Mouse (Mus musculus): ENCODE data around the gene Tcaf3. TPM values are rescaled to one million over a fixed set of nuclear protein-coding genes. Genes with fewer than 3 reads are reported as not detected.

The Tcaf3 gene
- polyA plus RNA-seq, 1 experiment: not detected

DNA sequence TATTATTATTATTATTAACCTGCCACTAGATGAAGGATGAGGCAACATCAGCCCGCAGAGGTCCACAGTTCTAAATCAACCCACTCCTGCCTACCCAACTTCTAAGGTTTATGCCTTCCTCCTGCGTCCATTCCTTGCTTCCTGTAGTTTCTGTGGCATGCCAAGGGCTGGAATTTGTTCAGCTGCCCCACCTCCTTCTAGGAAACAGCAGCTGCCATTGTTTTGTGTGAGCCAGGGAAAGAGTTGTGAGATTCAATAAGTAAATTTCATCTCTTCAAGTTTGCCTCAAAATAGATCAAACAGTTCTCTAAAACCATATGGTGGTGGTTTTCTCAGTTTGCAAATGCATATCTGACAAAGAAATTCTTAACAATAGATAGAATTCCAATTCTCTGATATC, 29.3 kb downstream of the Tcaf3 start:
- Histone ChIP-seq H3K4me3 (ENCODE audit: extremely low read depth, insufficient read depth, insufficient read length) (no peak overlapping the region), H3K36me3 (ENCODE audit: control insufficient read depth, insufficient read depth, low read length) (no peaks in the 10 kb centered on the region), H3K27me3 (ENCODE audit: control insufficient read depth, insufficient read depth, low read length) (no peaks in the 10 kb centered on the region), H3K4me1 (ENCODE audit: control insufficient read depth, insufficient read depth, insufficient read length) (no peaks in the 10 kb centered on the region), H3K27ac (ENCODE audit: insufficient read depth, low read length) (no peak overlapping the region)
- no peak for DNase-seq (ENCODE audit: low read depth in 1 of 2, low spot score in 2 of 2)
- WGBS: 59% methylated on average over 2 of the region's 2 CpGs
- TF ChIP-seq POLR2A (IDR thresholded peaks at IDR 0.05; ENCODE audit: low read depth, low read length) (no peak), CTCF (IDR thresholded peaks at IDR 0.05; ENCODE audit: extremely low read depth, insufficient read depth, insufficient read length, insufficient replicate concordance) (no peak)

DNA sequence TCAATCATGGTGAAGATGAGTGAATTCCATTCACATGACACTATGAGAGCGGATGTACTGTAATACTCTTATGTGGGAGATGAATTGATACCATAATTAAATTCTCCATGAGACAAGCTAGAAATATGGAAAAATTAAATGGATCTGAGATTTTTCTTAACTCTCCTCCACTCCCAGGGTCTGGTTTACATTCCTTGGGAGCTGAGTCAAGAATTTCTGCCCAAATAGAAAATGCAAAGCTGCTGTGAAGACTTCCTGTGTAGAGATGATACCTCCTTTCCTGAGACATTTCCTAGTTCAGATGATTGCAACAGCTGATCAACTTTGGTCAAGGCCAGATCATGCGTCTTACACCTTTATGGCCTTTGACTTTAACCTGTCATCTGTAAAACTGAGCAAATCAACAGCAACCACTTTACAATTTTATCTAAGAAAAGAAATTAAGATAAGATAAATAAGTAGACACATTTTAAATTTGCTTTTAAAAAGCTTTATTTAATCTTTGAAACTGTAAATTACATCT, 31.4 kb downstream of the Tcaf3 start:
- Histone ChIP-seq H3K36me3 (ENCODE audit: control insufficient read depth, insufficient read depth, low read length) (no peaks in the 10 kb centered on the region), H3K4me3 (ENCODE audit: extremely low read depth, insufficient read depth, insufficient read length) (no peak overlapping the region), H3K4me1 (ENCODE audit: control insufficient read depth, insufficient read depth, insufficient read length) (no peaks in the 10 kb centered on the region), H3K27me3 (ENCODE audit: control insufficient read depth, insufficient read depth, low read length) (no peaks in the 10 kb centered on the region), H3K27ac (ENCODE audit: insufficient read depth, low read length) (no peak overlapping the region)
- 87% methylated on average over 2 of the region's 2 CpGs for WGBS
- no peak for TF ChIP-seq CTCF (IDR thresholded peaks at IDR 0.05; ENCODE audit: extremely low read depth, insufficient read depth, insufficient read length, insufficient replicate concordance)
- no peak for TF ChIP-seq POLR2A (IDR thresholded peaks at IDR 0.05; ENCODE audit: low read depth, low read length)
- no peak for DNase-seq (ENCODE audit: low read depth in 1 of 2, low spot score in 2 of 2)

DNA sequence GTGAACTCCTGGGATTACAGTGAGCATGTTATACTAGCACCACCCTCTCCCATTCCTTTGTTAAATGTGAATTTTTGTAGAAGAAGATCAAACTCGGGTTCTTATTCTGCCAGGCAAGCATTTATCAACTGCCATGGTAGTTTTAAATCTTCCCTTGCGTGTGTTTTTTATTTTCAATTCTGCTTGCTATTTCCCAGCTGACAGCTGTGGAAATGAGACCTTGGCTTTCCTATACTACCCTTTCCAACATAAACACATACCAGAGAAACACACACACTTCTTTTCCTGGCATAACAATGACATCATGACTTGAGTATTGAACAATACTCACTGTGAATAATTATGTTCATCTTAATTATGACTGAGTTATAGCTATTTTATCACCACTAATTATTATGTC, 35.2 kb downstream of the Tcaf3 start:
- Histone ChIP-seq H3K4me1 (ENCODE audit: control insufficient read depth, insufficient read depth, insufficient read length) (no peaks in the 10 kb centered on the region), H3K27me3 (ENCODE audit: control insufficient read depth, insufficient read depth, low read length) (no peaks in the 10 kb centered on the region), H3K27ac (ENCODE audit: insufficient read depth, low read length) (no peak overlapping the region), H3K4me3 (ENCODE audit: extremely low read depth, insufficient read depth, insufficient read length) (no peak overlapping the region), H3K36me3 (ENCODE audit: control insufficient read depth, insufficient read depth, low read length) (no peaks in the 10 kb centered on the region)
- no peak for DNase-seq (ENCODE audit: low read depth in 1 of 2, low spot score in 2 of 2)
- no peak for TF ChIP-seq CTCF (IDR thresholded peaks at IDR 0.05; ENCODE audit: extremely low read depth, insufficient read depth, insufficient read length, insufficient replicate concordance)
- 73% methylated on average over 2 of the region's 2 CpGs for WGBS

DNA sequence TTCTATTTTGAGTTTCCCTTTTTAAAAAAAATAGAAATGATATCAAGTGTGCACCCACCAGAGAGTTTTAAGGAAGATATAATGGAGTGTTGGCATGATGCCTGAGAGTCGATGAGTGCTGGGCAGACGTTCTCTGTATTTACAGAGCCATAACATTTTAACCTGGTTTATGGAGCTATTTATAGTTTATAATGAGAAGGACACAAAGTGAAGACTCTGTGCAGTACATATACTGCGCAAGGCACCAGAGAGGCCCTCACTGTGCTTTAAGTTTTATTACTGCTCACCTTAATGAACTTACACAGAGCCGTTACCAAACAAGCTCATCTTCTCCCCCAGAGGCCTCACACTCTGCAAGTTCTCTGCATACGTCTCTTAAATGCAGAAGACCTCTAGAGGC, 36.6 kb downstream of the Tcaf3 start:
- no peaks in the 10 kb centered on the region for H3K4me1 ChIP-seq (ENCODE audit: control insufficient read depth, insufficient read depth, insufficient read length)
- DNase-seq (ENCODE audit: low read depth in 1 of 2, low spot score in 2 of 2): no peak
- TF ChIP-seq CTCF (IDR thresholded peaks at IDR 0.05; ENCODE audit: extremely low read depth, insufficient read depth, insufficient read length, insufficient replicate concordance): no peak
- TF ChIP-seq POLR2A (IDR thresholded peaks at IDR 0.05; ENCODE audit: low read depth, low read length): no peak
- H3K36me3 ChIP-seq (ENCODE audit: control insufficient read depth, insufficient read depth, low read length): no peaks in the 10 kb centered on the region
- no peak overlapping the region for H3K27ac ChIP-seq (ENCODE audit: insufficient read depth, low read length)
- no peak overlapping the region for H3K4me3 ChIP-seq (ENCODE audit: extremely low read depth, insufficient read depth, insufficient read length)
- 83% methylated on average over 5 of the region's 5 CpGs for WGBS
- H3K27me3 ChIP-seq (ENCODE audit: control insufficient read depth, insufficient read depth, low read length): no peaks in the 10 kb centered on the region

DNA sequence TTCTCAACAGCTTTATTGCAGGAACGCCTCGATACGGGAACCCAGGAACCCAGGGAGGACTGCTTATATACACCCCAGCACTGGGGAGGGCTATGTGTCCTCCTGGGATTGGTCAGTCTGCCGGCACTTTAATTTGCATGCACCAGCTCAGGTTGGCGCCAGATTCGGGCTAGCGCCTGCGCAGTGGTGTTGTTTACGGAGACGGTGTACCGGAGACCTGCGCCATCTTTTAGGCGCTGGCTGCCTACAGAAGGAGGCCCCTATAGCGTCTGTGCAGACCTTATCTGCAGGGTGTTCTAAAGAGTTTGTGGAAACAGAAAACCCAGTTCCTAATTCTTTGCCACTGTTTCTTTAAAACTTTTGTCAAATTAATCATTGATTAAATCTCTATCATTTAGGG, 38.9 kb downstream of the Tcaf3 start:
- WGBS: 96% methylated on average over 14 of the region's 14 CpGs
- no peak for TF ChIP-seq CTCF (IDR thresholded peaks at IDR 0.05; ENCODE audit: extremely low read depth, insufficient read depth, insufficient read length, insufficient replicate concordance)
- TF ChIP-seq POLR2A (IDR thresholded peaks at IDR 0.05; ENCODE audit: low read depth, low read length): no peak
- Histone ChIP-seq H3K27ac (ENCODE audit: insufficient read depth, low read length) (no peak overlapping the region), H3K27me3 (ENCODE audit: control insufficient read depth, insufficient read depth, low read length) (no peaks in the 10 kb centered on the region), H3K4me1 (ENCODE audit: control insufficient read depth, insufficient read depth, insufficient read length) (no peaks in the 10 kb centered on the region), H3K4me3 (ENCODE audit: extremely low read depth, insufficient read depth, insufficient read length) (no peak overlapping the region), H3K36me3 (ENCODE audit: control insufficient read depth, insufficient read depth, low read length) (no peaks in the 10 kb centered on the region)
- no peak for DNase-seq (ENCODE audit: low read depth in 1 of 2, low spot score in 2 of 2)

DNA sequence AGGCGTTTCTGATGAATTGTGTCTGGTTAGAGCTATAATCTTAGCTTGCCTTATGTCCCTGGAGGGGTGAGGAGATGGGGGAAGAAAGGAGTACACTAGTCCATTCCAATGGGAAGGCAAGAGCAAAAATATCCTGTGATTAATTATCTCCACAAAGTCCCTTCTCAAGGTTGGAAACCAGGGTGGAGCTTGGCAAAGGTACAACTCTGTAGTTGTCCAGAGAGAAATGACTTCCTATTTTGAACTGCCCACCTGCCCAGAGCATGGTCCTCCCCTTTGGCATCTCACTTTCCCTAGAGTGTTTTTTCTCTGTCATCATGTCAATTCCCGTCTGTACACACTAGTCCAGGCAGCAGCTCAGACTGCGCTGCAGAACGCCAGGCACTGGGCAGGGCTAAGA, 50.0 kb downstream of the Tcaf3 start, which contains the start of gene Olfr455:
Gene Olfr455, minus strand, starts transcription at position 127 of the 400 bp plus-strand sequence.
- H3K27me3 ChIP-seq (ENCODE audit: control insufficient read depth, insufficient read depth, low read length): no peaks in the 10 kb centered on the region
- no peak within 1 kb of the TSS for H3K27ac ChIP-seq (ENCODE audit: insufficient read depth, low read length)
- no peaks in the 10 kb centered on the region for H3K4me1 ChIP-seq (ENCODE audit: control insufficient read depth, insufficient read depth, insufficient read length)
- no peaks in the 10 kb centered on the region for H3K36me3 ChIP-seq (ENCODE audit: control insufficient read depth, insufficient read depth, low read length)
- DNase-seq (ENCODE audit: low read depth in 1 of 2, low spot score in 2 of 2): no peak
- no peak within 1 kb of the TSS for H3K4me3 ChIP-seq (ENCODE audit: extremely low read depth, insufficient read depth, insufficient read length)
- TF ChIP-seq CTCF (IDR thresholded peaks at IDR 0.05; ENCODE audit: extremely low read depth, insufficient read depth, insufficient read length, insufficient replicate concordance) (no peak), POLR2A (IDR thresholded peaks at IDR 0.05; ENCODE audit: low read depth, low read length) (no peak)
- 83% methylated on average over 4 of the region's 4 CpGs for WGBS

DNA sequence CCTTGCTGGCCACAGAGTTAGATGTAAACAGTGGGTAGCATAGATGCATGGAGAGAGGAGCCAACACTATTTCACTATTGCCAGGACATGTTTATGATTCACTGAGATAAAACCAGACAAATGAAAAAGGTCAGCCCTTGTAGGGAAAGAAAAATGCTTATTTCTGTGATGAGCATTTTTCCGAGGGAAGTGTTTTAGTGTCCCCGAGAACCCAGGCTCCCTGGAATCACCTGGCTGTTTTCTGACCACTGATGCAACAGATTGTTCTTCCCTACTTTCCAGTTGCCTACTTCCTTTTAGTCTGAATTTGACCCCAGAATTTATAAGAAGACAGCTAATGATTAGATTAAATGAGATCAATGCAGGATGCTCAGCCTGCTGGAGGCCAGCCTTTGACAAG, 51.3 kb downstream of the Tcaf3 start:
- no peak for DNase-seq (ENCODE audit: low read depth in 1 of 2, low spot score in 2 of 2)
- H3K27ac ChIP-seq (ENCODE audit: insufficient read depth, low read length): no peak overlapping the region
- no peak overlapping the region for H3K4me3 ChIP-seq (ENCODE audit: extremely low read depth, insufficient read depth, insufficient read length)
- H3K36me3 ChIP-seq (ENCODE audit: control insufficient read depth, insufficient read depth, low read length): no peaks in the 10 kb centered on the region
- no peaks in the 10 kb centered on the region for H3K4me1 ChIP-seq (ENCODE audit: control insufficient read depth, insufficient read depth, insufficient read length)
- TF ChIP-seq CTCF (IDR thresholded peaks at IDR 0.05; ENCODE audit: extremely low read depth, insufficient read depth, insufficient read length, insufficient replicate concordance): no peak
- TF ChIP-seq POLR2A (IDR thresholded peaks at IDR 0.05; ENCODE audit: low read depth, low read length): no peak
- H3K27me3 ChIP-seq (ENCODE audit: control insufficient read depth, insufficient read depth, low read length): no peaks in the 10 kb centered on the region
- 87% methylated on average over 2 of the region's 2 CpGs for WGBS
